Mouse (Mus musculus) liver, postnatal 0 days (tissue): ENCODE data around the gene Mpped1.

Experiments
- CTCF ChIP-seq: sonication (generic); IDR thresholded peaks from 2 replicates; pipeline ENCODE4 v1.5.1; 2016; ENCODE audit warnings: antibody characterized with exemption, low read depth
- EP300 ChIP-seq: IDR thresholded peaks from 2 replicates; pipeline ENCODE4 v1.6.1; 2016; ENCODE audit warnings: antibody characterized with exemption, low read depth, mild to moderate bottlenecking

DNA sequence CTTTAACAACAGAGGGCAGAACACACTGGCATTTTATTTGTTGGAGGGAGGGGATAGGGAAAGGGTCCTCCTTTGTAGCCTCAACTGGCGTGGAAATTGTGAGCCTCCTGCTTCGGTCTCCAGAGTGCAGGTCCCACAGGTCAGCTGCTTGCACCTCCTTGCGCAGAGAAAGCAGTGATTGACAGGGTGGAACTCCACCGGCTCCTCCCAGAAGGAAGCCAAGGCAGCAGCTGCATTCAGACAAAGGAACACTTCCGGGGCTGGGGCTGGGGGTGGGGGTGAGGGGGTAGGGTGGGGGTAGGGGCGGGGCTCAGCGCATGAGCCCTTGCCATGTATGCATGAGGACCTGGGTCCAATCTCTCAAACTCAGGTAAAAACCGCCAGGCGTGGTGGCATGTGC, 29.8 kb upstream of the Mpped1 start:
- TF ChIP-seq CTCF (no peak), EP300 (no peak)
